Mouse (Mus musculus) R1 (cell line): ENCODE measurements around the gene Fetub.

Source experiments
- DNase-seq: peaks from one replicate; pipeline ENCODE4 v3.0.0-alpha.2; 2018; ENCODE audit warnings: low read depth, low spot score

The Fetub gene

DNA sequence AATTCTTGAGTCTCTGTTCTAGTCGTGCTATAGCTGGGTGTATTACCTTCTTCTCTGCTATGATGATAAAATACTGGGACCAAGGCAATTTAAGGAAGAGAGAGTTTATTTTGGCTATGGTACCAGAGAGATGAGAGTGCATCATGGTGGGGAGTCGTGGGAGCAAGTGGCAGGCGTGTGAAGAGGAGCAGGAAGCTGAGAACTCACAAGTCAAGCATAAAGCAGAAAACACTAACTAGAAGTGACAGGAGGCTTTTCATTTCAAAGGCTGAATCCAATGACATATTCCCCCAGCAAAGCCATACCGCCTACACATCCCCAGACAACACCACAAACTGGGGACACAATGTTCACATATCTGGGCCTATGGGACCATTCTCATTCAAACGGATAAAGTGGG, 44.1 kb downstream of the Fetub start:
- no peak for DNase-seq

DNA sequence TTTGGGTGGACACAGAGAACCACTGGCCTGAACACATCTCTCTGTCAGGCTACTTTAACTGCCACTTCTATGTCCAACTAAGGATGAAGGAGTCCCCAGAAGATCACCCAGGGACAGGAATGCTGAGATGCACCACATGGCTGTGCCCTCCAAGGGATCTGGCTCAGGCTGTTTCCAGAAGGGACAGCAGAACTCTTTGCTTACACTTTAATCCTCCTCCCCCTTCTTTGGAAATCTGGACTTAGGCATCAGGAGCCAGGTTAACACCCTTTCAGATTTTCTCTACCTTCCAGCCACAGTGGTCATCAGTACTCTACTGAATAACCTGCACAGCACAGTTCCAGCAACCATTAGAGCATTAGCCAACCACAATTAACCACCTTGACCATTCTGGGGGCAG, 45.2 kb downstream of the Fetub start:
- DNase-seq, result no peak

DNA sequence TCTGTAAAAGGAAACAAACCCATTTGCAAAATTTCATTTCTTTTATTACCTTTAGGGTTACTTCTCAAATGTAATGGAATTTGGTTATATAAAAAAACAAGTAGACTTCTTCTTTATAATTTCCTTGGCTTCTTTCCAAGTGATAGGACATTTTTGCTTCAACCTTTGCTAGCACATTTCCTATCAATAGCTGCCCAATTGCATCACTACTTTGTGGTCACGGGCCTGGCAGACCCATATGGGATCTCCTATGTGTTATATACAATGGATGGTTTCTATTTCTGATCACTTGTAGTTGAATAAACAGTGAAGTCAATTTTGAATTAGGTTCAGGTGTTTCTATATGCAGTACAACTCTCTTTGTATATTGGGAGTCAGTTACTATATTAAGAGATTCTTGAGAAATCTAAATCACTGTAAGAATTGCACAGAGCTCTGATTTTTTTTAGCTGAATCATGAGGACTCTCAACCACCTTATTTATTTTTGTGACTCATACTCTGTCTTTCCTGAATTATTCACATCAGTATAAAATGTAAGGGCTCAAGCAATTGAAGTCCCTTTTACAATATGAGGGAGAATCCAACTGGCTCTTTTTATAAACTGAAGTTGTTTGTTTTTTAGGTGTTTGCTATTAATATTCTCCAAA, 49.4 kb downstream of the Fetub start:
- DNase-seq, result no peak
